Mouse (Mus musculus) forebrain, embryonic 10.5 days (tissue): ENCODE measurements at regions not wholly inside any gene's neighbourhood (a gene's known extent, or its start where the extent isn't known, plus 50 kb on each side); places are given as distances from the start of the nearest gene placed in this dataset.

Experiments
- DNase-seq: peaks from one replicate; pipeline ENCODE4 v3.0.0-alpha.2; 2017; ENCODE audit warnings: low spot score; ENCODE audit errors: extremely low spot score
- H3K27ac ChIP-seq: fragments of 300-500 bp; sonication (generic); 2 replicates; pipeline ENCODE4 v1.5.1; 2016; ENCODE audit warnings: mild to moderate bottlenecking
- H3K27me3 ChIP-seq: fragments of 300-500 bp; sonication (generic); 2 replicates; pipeline ENCODE4 v1.6.1; 2016; ENCODE audit warnings: mild to moderate bottlenecking; ENCODE audit not compliant: poor library complexity, severe bottlenecking
- H3K36me3 ChIP-seq: fragments of 300-500 bp; sonication (generic); replicated peaks from 2 replicates; pipeline ENCODE4 v1.6.1; 2016; ENCODE audit warnings: mild to moderate bottlenecking, moderate library complexity
- H3K4me1 ChIP-seq: fragments of 300-500 bp; sonication (generic); 2 replicates; pipeline ENCODE4 v1.6.1; 2016
- H3K4me3 ChIP-seq: fragments of 300-500 bp; sonication (generic); 2 replicates; pipeline ENCODE4 v1.5.1; 2016; ENCODE audit warnings: mild to moderate bottlenecking, moderate library complexity
- H3K9me3 ChIP-seq: fragments of 300-500 bp; sonication (generic); 2 replicates; pipeline ENCODE4 v1.6.1; 2016; ENCODE audit warnings: mild to moderate bottlenecking, moderate library complexity
- WGBS: fragments of 180-500 bp; shearing (Covaris S2); methylation state at CpG from one replicate; pipeline ENCODE4 v1.1.7; 2016; 5-methylcytosine and 5-hydroxymethylcytosine counted together

GRCm38 (mm10) chr8:49699058-49699457 is 855.3 kb upstream of the Tenm3 start:
- DNase-seq = no peak
- Histone ChIP-seq H3K27me3 (no peaks in the 10 kb centered on the region), H3K27ac (no peak overlapping the region), H3K9me3 (no peaks in the 10 kb centered on the region), H3K4me1 (no peaks in the 10 kb centered on the region), H3K36me3 (no peaks in the 10 kb centered on the region), H3K4me3 (no peak overlapping the region)
- WGBS = 83% methylated on average over 4 of the region's 4 CpGs

- Histone ChIP-seq H3K4me3 (no peak overlapping the region), H3K9me3 (no peaks in the 10 kb centered on the region), H3K36me3 (no peaks in the 10 kb centered on the region), H3K27me3 (no peaks in the 10 kb centered on the region), H3K4me1 (no peaks in the 10 kb centered on the region), H3K27ac (no peak overlapping the region)
- no peak for DNase-seq
- 84% methylated on average over 2 of the region's 2 CpGs for WGBS
Observed at GRCm38 (mm10) chr8:49696709-49697108, 853.0 kb upstream of the Tenm3 start.
